Mouse (Mus musculus) urinary bladder, postnatal 0 days (tissue): Measurements from ENCODE around the gene Tmem238. TPM values are rescaled to one million over a fixed set of nuclear protein-coding genes. Genes with fewer than 3 reads are reported as not detected.

Experiments
- polyA plus RNA-seq: library from polyadenylated mRNA; unstranded; fragments of >200 nt; fragmentation: Nextera tagmentation; extraction: Ambion mirVana; gene quantifications from 2 replicates; pipeline ENCODE4 v1.2.1, GENCODE M21; 2015

Tmem238 gene
- polyA plus RNA-seq, result 24.6 and 25.2 TPM in 2 replicates

GRCm38 (mm10) chr7:4789436-4789935 is at the start of gene Tmem238:
TSS of gene Tmem238 (minus strand) at chr7:4789656.

DNA sequence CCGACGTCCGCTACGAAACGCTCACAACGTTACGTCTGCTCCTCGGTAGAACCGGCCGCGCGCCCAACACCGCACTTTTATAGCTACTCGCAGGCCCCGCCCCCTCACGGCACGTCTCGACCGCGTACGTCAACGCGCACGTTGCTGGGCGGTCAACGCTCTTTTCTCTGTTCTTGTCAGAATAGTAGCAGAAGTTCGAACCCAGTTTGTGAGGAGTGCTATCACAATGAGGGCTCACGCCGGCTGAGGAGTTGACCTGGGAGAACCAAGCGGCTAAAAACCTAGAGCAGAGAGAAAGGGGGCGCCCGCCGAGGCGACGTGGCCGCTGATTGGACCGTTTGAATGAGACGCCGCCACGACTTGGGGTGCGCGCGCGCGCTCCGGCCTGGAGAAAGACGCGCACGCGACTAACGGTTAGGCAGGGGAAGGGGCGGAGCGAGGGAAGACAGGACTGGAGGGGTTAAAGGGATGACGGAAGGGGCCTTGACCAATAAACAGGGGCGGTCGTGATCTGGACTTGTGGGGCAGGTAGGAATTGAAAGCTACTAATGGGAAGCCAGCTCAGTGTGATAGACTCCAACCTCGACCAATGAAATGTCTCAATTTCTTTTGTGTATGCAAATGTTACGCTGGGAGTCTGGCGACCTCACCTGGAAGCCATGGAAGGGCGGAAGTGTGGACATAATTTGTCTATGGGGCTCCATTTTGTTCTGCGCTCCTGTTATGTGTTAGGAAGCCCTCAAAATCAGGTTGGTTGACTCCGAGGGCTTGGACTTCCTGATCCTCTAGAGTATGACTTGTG is 23.0 kb upstream of the Tmem238 start, which contains the start of gene Ube2s:
Ube2s (minus strand) TSS at position 288 of the 802 bp plus-strand sequence.

DNA sequence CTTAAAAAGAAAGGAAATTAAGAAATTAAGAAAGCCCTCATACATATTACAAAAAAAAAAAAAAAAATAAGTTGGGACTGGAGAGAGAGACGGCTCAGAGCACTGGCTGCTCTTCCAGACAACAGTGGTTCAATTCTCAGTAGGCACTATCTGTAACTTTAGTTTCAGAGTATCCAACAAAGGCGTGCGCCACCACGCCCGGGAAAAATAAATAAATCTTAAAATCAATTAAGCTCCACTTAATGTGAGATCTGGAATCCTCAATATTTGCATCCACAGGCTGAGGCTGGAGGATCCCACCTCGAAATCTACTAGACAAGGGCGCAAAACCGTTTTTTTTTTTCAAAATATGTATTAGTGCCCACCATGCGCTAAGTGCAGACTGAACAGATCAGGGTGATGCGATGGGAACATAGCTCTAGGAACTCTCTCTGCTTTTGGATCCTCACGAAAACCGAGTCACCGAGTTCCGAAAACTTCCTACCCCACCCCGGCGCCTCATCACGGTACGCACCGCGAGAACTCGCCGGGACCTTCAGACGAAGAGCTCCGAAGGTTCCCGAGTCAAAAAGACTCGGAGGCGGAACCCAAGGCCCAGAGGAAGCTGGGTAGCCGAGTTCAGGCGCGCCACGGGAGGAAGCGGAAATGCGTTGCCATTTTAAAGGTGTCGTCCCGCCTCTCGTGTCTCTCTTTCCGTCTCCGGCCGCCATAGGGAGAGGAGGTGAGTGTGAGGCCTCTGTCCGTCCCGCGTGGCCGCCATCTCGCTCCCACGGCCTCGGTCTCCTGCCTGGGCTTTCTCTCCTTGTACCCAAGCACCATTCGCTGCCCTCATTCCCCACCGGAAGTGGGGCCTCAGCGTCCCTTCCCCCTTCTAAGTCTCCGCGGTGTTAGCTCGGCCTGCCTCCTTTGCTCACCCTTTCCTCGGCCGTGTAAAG is 3.1 kb upstream of the Tmem238 start, which contains the start of gene Rpl28:
Rpl28 (plus strand) TSS at position 597 of the 935 bp plus-strand sequence.

GRCm38 (mm10) chr7:4782759-4783158 is 6.7 kb downstream of the Tmem238 start, which contains the start of the genes Il11 and Tmem190:
TSS of gene Il11 (minus strand) at chr7:4782859.
TSS of gene Tmem190 (plus strand) at chr7:4782937.

DNA sequence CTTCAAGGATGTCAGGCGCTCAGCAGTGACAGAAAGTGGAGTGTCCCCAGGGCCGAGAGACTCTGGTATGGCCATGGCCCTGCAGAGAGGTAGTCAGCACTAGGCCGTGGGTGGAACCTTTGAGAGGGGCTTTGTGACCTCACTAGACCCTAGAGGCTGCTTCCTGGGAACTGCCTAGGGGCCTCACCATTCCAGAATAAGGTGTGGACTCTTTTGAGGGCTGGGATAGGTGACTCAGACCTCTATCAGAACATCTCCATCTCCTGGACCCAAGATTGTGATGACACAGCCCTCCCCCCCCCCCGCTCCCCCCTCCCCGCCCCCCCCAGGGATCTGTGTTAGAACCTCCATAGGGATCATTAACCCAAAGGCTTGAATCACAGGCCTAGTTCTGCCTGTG is 18.3 kb downstream of the Tmem238 start, which contains the start of gene Fam71e2:
Fam71e2 (minus strand) TSS at position 101 of the 400 bp plus-strand sequence.

DNA sequence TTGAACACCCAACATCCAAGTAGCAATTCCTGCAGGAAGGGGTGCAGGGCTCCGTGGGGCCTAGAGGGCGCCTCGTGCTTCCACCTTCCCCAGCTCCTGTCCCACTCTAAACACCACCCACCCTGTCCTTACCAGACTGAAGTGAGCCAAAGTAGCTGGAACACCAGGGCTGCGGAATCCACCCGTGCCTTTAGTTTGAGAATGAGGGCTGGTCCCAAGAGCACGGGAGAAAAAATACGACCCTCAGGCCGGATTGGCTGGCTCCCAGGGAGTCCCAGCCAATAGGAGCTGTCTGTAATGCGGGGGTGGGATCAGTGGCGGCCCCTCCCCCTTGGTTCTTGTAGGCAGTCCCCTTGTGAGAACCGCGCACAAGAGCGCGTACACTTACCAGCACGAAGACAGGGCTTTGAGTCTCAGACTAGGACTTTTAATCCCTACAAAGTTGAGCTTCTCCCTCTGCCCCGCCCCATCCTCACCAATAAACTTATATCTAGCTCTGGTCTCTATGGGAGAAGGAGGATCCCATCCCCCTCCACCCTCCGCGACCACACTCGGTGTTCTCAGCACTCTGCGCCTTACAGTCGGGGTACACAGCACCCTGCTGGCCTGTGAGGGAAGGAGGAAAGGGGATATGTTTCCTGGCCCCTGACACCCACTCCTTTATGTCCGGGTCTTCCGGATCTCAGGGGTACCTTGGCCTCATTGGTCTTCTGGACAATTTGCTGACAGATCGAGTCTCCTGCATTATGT is 36.5 kb downstream of the Tmem238 start, which contains the start of gene Cox6b2:
Cox6b2 (minus strand) TSS at position 274 of the 750 bp plus-strand sequence.

DNA sequence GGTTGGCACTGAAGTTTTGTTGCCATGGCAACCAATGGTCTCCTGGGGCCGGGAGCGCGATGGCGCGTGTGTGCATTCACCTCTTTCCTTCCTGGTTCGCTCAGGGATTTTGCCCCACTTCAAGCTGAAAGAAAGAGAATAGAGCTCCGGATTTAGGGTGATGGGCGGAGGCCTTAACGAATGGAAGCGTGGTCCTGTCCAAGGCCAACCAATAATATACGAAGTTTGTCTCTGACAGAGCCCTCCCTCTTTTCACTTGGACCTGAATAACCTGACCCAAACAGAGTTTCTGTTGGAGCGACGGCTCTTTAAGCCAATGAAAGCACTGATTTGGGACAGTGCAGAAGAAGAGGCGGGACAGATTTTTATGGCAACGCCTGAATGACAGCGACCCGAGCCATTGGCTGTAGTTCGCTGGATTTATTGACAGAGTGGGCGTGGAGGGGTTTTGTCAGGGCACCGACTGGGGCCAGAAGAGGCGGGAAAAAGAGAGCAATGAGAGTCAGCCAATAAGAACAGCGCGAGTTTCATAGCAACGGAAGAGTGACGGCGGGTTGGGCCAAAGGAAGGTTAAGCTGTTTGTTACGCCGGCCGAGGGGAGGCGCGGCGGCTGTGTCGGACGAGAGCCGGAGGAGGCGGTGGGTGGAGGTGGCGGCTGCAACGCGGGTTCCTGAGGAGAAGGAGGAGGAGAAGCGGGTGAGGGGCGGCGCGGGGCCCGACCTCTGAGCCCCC is 49.7 kb downstream of the Tmem238 start, which contains the start of gene Kmt5c:
Kmt5c (plus strand) TSS at position 572 of the 732 bp plus-strand sequence.

Other genes with a start within 250 kb of the Tmem238 start
- 0.57 and 1.5 TPM in 2 replicates for gene Syt5, start 242.1 kb downstream of the Tmem238 start, polyA plus RNA-seq
- not detected in 2 replicates for gene Ptprh, start 185.6 kb downstream of the Tmem238 start, polyA plus RNA-seq
- gene Tmem86b, start 158.2 kb downstream of the Tmem238 start, polyA plus RNA-seq, result 0.64 and 1.0 TPM in 2 replicates
- gene Ppp6r1, start 130.6 kb downstream of the Tmem238 start, polyA plus RNA-seq, result 20.7 and 21.7 TPM in 2 replicates
- 50.6 and 51.7 TPM in 2 replicates for gene Hspbp1, start 104.6 kb downstream of the Tmem238 start, polyA plus RNA-seq
- 0.36 and 0.59 TPM in 2 replicates for gene Brsk1, start 99.1 kb downstream of the Tmem238 start, polyA plus RNA-seq
- 0.13 TPM in 1 of 2 replicates, not detected in the other for gene Tmem150b, start 64.4 kb downstream of the Tmem238 start, polyA plus RNA-seq
- gene Kmt5c, start 49.5 kb downstream of the Tmem238 start, polyA plus RNA-seq, result 23.7 and 24.3 TPM in 2 replicates
- 50.4 and 62.9 TPM in 2 replicates for gene Cox6b2, start 36.6 kb downstream of the Tmem238 start, polyA plus RNA-seq
- gene Fam71e2, start 18.4 kb downstream of the Tmem238 start, polyA plus RNA-seq, result not detected in 2 replicates
- 0.76 and 1.5 TPM in 2 replicates for gene Il11, start 6.8 kb downstream of the Tmem238 start, polyA plus RNA-seq
- gene Tmem190, start 6.7 kb downstream of the Tmem238 start, polyA plus RNA-seq, result 0.35 TPM in 1 of 2 replicates, not detected in the other
- 304 and 319 TPM in 2 replicates for gene Rpl28, start 3.2 kb upstream of the Tmem238 start, polyA plus RNA-seq
- 130 and 139 TPM in 2 replicates for gene Ube2s, start 22.9 kb upstream of the Tmem238 start, polyA plus RNA-seq
- 0.10 and 0.20 TPM in 2 replicates for gene Shisa7, start 55.0 kb upstream of the Tmem238 start, polyA plus RNA-seq
- 8.1 and 9.4 TPM in 2 replicates for gene Isoc2b, start 80.6 kb upstream of the Tmem238 start, polyA plus RNA-seq
- gene Isoc2a, start 87.5 kb upstream of the Tmem238 start, polyA plus RNA-seq, result 0.64 and 0.98 TPM in 2 replicates
- gene Gm36210, start 116.9 kb upstream of the Tmem238 start, polyA plus RNA-seq, result not detected in 2 replicates
- gene Zfp628, start 125.6 kb upstream of the Tmem238 start, polyA plus RNA-seq, result 1.7 and 2.3 TPM in 2 replicates
- 2.6 and 3.0 TPM in 2 replicates for gene Nat14, start 132.4 kb upstream of the Tmem238 start, polyA plus RNA-seq
- gene Ssc5d, start 136.1 kb upstream of the Tmem238 start, polyA plus RNA-seq, result 3.7 and 4.8 TPM in 2 replicates
- gene Sbk2, start 174.8 kb upstream of the Tmem238 start, polyA plus RNA-seq, result 0.12 and 0.23 TPM in 2 replicates
- gene Sbk3, start 181.5 kb upstream of the Tmem238 start, polyA plus RNA-seq, result not detected in 2 replicates
- 12.7 and 15.0 TPM in 2 replicates for gene Zfp579, start 206.5 kb upstream of the Tmem238 start, polyA plus RNA-seq
- gene Zfp524, start 224.8 kb upstream of the Tmem238 start, polyA plus RNA-seq, result 13.2 and 14.0 TPM in 2 replicates
- gene Fiz1, start 225.0 kb upstream of the Tmem238 start, polyA plus RNA-seq, result 15.1 and 16.0 TPM in 2 replicates
- 2.4 and 4.0 TPM in 2 replicates for gene Gm44973, start 225.8 kb upstream of the Tmem238 start, polyA plus RNA-seq
- 3.1 TPM in 2 replicates for gene Zfp865, start 230.7 kb upstream of the Tmem238 start, polyA plus RNA-seq
- 53.3 and 57.1 TPM in 2 replicates for gene Ccdc106, start 230.9 kb upstream of the Tmem238 start, polyA plus RNA-seq
- not detected in 2 replicates for gene 4632433K11Rik, start 244.5 kb upstream of the Tmem238 start, polyA plus RNA-seq
- gene Zfp784, start 248.8 kb upstream of the Tmem238 start, polyA plus RNA-seq, result 3.9 and 5.4 TPM in 2 replicates